Mouse (Mus musculus) layer of hippocampus, adult 9-11 months (tissue): ENCODE measurements around the gene Acox1.

Experiments used
- DNase-seq: peaks from one replicate; pipeline ENCODE4 v3.0.0; 2022

Acox1 gene

DNA sequence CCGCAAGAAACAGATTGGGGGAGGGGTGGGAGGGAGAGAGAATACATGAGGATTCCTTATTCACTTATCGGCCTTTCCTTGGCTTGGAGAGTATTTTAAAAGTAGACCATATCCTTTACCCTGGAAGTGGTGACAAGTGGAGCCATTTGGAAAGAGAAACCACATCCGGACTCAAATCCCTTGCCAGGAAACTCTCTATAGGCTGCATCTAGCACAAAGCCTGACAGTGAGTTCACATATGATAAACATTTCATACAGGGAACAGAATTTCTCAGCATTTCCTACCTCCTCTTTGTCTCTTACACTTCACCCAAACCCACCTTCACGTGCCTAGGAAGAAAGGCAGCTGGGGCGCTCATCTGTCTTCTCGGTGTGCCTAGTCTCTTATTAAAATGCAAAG, 31.6 kb downstream of the Acox1 start:
- DNase-seq = no peak

GRCm38 (mm10) chr11:116163002-116163401, 35.8 kb downstream of the Acox1 start:
- DNase-seq = no peak

DNA sequence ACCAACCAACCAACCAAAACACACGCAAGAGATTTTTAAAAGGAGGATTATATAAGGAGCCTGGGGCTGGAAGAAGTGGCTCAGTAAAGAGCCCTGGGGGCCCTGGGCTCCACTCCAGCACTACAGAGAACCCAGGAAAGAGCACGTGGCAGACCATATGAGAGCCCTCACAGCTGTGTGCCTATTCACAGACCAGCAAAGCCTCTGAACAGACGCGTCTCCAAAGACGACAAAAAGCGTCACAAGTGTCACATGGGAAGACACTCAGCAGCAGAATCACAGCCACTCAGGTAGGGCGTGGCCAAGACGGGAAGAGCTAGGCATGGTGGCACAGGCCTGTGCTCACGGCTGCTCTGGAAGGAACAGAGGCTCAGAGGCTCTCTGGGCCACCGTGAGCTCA, 36.7 kb downstream of the Acox1 start:
- DNase-seq = peak; percentile 83

GRCm38 (mm10) chr11:116161312-116161711, 37.5 kb downstream of the Acox1 start:
- no peak for DNase-seq

DNA sequence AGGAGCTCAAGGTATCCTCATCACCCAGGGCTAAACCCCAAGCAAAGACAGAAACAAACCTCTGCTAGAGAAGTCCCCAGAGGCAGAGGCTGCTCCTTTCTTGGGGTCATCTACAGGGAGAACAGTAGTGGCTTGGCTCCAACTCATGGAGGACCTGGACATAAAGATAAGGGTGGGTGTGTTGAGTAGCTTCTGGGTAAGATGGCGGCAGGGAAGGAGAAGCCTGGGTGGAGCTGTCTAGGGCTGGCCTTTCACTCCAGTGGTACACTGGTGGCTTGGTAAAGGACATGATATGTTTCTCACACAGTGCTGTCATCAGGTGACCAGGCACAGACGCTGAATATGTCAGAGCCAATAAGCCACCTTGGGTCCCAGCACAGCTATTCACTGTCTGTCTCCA, 47.9 kb downstream of the Acox1 start:
- no peak for DNase-seq

- no peak for DNase-seq
Measured at GRCm38 (mm10) chr11:116149341-116149740, 49.5 kb downstream of the Acox1 start.

GRCm38 (mm10) chr11:116148761-116149221, 50.1 kb downstream of the Acox1 start:
- DNase-seq = peak; percentile 68

DNA sequence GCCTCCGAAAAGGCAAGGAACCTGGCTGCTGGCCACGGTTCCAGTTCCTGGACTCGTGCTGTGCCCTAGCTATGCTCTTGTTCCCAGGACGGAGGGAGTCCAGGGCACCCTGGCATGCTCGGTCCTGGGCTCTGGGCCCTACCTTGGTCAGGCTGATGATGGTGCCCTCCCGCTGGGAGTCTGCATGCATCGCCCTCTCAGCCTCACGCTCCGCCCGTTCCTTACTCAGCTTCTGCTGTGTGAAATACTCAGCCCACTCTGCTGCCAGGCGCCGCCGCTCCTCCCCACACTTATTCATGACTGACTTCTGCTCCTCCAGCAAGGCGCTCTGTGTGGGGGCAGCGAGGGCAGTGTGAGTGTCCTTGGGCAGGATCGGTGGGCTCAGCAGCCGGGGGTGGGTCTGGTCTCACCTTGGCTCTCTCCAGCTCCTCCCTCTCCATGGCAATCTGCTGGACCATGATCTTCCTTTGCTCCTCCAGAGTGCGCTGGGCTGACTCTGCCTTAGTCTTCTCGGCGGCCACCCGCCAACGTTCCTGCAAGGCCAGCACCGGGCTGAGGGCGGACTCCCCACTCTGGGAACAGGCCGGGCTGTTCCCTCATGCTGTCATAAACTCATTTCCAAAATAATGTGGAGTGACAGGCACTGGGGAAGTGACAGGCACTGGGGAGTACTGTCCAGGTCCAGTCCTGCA, 52.4 kb downstream of the Acox1 start:
- peak; percentile 65 for DNase-seq

- DNase-seq = no peak
Measured at GRCm38 (mm10) chr11:116145481-116146293, 53.2 kb downstream of the Acox1 start.

DNA sequence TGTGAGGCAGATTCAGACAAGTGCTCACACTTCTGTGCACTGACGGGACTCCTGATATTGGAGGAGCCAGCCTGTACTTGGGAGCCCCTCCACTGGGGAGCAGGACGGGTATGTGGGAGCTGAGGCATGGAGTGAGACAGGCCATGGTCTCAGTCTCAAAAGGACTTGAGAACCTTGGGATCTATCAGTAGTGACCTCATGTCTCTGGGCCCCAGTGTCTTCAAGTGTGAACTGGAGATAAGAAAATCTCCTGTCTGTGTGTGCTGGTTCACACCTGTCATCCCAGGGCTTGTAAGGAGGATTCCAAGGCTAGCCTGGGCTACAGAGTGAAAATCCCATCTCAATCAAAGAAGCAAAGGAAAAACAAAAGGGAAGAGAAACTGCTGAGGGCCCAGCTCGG, 55.4 kb downstream of the Acox1 start:
- DNase-seq = no peak

DNA sequence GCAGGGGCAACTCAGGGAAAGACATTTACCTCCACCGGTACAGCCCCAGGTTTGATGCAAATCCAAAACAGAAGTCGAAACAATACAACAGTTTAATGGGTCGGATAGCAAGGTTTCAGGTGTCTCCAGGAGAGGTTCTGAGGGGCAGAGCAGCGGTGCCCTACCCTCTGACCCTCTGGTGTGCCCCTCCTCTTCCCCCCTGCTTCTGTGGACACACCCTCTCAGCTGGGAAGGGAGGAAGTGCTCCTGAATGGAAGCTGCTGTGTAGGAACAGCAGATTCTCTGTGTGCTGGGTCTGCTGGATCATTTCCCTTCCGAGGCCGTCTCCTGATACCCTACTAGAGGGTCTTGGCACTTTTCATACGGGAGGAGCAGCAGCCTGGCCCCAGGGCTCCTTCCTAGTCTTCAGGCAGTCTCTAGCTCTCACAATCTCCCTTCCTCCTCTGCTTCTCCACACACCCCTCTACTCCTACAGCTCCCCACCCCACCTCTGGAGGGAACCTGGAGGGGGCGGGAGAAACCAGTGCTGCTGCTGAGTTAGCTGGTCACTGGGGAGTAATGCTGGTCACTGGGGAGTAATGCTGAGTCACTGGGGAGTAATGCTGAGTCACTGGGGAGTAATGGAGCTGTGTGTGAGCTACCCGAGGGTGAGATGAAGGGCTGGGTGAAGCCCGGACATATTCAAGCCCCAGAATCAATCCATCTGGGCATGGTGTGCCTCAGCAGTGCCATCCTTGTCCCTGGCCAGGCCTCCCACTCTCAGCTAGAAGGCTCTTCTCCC, 56.4 kb downstream of the Acox1 start:
- DNase-seq = no peak

DNA sequence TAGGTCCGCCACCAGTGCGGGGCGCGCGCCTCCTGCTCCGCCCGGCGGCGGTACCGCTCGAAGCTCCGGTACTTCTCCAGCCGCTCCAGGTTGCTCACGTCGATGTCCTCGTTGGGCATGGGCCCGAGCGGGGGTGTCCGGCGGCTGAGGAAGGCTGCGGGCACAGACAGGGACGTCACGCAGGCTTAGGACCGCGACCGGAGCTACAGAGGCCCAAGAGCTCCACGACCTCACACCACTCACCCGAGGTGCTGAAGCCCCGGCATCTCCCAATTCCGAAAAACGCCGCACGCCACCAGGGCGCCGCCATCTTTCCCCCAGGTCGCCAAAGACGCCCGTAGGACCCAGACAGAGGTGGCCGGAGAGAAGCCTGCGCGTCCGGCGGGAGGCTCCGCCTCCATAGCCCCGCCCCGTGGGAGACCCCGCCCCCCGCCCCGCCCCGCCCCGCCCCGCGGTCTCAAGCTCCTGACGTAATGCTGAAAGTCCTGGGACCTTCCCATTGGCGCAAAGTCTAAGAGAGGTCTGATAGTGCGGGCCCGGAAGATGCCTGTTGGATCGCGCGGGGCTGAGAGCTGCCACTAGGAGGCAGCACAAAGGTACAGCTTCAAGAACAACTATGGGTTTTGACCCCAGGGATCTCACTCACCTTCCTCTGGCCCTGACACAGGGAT, 60.2 kb downstream of the Acox1 start, which contains the start of gene Mrpl38:
Gene Mrpl38, minus strand, starts transcription at position 401 of the 671 bp plus-strand sequence.
- DNase-seq = peak; percentile 92

GRCm38 (mm10) chr11:116138096-116138467, 60.8 kb downstream of the Acox1 start:
- no peak for DNase-seq

GRCm38 (mm10) chr11:116134171-116134570, 64.7 kb downstream of the Acox1 start:
- DNase-seq = no peak

DNA sequence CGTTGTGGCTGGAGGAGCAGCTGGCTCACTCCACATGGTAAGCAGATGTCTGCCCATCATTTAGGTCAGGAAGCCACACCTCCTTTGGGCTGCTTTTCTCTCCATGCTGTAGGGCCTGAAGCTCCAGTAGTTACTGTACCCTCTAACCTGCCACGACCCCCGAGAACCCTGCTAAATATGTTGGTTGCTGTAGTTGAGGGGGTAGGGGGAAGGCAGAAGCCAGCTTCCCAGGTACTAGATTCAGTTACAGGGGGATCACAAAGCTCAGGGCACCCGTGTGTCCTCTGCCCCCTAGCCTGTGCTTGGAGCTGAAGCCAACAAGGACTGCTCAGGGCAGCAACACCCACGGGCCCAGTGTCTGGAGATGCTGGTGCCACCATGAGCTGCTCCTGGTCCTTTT, 65.3 kb downstream of the Acox1 start:
- DNase-seq = no peak

DNA sequence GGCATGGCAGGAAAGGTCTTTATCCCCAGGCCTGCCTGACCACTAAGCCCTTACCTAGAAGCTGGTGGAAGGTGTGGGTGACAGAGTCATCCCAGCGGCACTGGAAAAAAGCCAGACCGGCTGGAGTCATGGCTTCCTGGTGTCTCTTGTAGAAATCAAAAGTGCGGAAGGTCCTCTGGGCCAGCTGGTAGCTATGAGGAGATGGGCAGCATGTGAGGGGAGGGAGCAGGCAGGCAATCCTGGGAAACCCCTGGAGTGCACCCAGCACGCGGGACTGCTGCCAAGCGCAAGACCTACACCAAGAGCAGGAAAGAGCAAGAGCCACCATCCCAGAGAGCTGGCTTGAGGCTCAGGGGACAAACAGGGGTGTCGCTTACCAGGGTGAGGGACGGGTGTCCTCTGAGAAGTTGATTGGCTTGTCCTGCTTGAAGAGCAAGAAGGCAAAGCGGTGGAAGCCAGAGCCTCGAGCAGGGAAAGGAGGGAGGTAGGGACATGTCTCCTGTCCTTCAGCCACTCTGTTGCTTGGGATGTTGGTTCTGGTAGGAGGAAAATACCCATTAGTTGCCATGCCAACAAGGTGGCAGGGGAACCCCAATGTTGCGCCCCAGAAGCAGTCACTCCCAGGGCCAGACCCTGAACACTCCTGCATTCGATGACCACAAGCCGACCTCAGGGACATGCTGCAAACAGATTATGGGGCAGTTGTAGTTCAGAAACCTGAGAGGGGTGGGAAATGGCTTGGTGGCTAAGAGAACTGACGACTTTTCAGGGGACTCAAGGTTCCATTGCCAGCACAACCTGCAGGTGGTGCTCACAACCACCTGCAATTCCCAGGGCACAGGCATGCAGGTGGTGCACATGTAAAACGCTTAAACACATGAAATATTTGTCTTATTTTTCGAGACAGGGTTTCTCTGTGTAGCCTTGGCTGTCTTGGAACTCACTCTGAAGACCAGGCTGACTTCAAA, 66.2 kb downstream of the Acox1 start:
- DNase-seq = no peak

GRCm38 (mm10) chr11:116131349-116132170, 67.3 kb downstream of the Acox1 start:
- no peak for DNase-seq

GRCm38 (mm10) chr11:116130488-116131205, 68.2 kb downstream of the Acox1 start, which contains the start of gene Trim65:
Trim65 (minus strand) TSS chr11:116131128.
- DNase-seq = peak; percentile 90

DNA sequence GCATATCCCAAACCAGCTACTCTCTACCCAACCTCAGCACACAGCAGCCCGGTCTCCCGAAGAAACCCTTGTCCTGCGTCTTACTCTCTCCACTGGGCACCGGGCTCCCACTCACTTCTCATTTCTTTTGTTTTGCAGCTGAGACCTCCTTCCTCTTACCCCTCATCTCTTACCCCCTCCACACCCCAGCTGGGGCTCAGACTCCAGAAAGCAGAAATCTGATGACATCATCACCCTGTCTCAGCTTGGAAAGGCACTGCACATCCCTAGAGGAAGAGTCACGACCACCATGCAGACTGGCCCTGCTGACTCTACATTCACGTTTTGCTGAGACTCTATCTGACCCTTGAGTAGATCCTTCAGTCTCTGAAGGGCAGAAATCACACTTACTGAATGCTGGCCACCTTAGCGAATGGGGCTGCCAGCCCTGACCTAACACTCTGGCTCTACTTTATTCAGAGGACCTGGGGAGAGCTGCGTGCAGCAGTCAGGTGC, 68.8 kb downstream of the Acox1 start:
- no peak for DNase-seq
